Mouse (Mus musculus): ENCODE measurements around the gene Olfr1500.
"Not testable (repeated sequence)": the region's sequence is repeated elsewhere in the genome, so short reads cannot be mapped to it uniquely, and the experiment has no call there.

Gene Olfr1500

DNA sequence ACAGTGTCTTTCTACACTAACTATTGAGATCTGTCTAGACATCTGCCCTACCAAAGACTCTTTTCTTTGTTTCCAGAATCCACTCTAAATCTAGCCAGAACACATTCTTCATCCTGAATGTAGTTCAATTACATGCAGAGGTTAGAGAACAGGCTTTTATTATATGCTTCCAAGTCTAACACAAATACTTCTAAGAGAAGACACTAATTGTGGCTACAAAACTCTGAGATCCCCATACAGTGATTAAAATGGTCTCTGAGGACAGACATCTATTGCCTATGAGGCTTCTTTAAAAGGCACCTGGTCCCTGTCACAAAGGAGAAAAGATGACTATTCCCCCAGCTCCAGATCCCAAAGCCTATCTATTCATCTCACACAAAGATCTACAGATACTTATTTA lies at the start of gene Olfr1500:
Olfr1500 (minus strand) TSS at position 101 of the 400 bp plus-strand sequence.
- DNase-seq, result no peak

DNA sequence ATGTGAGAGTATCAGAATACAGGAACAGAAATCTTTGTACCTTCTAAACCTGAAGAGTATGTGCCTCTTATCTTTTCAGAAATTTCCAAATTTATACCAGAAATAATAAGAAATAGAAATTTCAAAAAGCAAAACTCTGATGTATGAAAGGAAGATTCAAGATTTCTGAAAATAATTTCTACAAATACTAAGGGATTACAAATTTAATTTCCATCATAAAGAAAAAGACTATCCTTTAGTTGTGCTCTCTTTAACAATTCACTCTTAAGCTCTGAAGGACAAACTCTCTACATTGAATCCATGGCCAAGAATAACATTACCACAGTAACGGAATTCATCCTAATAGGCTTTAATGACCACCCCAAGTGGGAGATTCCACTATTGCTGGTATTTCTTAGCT lies 31.2 kb upstream of the Olfr1500 start, which contains the start of gene Olfr1502:
Olfr1502 (plus strand) TSS at position 301 of the 400 bp plus-strand sequence.
- no peak for DNase-seq

DNA sequence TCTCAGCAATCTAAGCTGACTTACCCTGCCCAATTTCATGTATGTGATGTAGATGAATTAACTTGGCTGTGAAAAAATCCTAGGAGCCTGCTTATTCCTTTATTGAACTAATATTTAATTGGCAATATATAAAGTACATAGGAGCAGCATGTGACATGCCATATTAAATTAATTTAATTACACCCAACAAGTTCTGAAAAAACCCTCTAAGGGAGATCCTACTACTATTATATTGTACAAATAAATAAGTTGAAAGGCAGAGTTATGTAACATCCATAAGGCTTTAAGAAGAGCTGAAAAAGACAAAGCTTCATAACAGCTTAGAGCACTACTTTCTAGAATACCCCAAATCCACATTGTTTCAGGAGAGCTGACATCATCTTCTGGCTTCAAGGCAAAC lies 20.3 kb upstream of the Olfr1500 start, which contains the start of gene Olfr1501:
Olfr1501 (minus strand) TSS at position 101 of the 400 bp plus-strand sequence.
- DNase-seq, result not testable (repeated sequence)

DNA sequence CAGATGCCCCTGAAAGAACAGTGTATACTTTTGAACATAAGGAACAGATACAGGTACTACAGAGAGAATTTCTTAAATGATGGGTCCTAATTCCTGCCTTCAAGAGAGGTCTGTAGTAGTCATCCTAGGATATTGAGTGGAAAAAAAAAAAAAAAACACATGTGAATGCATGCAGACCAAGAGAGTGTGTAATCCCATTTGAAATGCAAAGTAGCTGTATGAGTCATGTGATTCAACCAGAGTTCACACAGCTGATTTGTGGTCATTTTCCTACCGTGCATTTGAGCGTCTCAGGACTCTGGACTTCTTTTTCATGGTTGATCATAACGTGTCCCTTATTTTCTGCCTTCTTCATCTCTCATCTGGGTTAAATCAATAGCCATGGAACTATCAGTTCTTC lies 1.8 kb downstream of the Olfr1500 start:
- no peak for DNase-seq

DNA sequence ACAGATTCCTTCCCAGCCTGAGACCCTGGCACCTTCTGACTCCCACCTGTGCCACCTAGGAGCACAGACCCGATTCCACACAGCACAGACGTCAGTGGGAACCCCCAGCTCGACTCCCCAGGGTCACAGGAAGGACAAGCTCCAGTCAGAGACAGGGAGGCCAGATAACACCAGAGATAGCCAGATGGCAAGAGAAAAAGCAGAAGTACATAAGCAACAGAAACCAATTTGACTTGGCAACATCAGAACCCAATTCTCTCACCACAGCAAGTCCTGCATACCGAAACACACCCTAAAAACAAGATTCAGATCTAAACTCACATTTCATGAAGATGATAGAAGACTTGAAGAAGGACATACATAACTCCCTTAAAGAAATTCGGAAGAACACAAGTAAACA lies 9.4 kb downstream of the Olfr1500 start:
- no peak for DNase-seq

DNA sequence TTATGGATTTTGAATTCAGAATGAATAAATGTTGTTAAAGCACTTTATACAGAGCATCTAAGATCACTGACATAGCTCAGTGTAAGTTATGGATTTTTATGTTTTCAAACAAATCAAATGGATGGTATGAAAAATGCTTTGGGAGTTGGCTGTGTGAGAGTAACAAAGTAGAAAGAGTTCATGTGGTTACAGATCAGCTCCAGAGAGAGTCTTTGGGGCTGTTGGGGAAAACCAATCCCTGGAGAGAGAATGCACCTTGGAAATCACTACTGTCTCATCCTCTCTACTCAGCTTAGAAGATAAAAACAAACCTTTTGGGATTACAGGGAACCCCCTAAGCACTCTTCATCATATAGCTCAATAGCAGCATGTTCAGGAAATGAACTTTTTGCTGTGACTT lies 10.9 kb downstream of the Olfr1500 start, which contains the start of gene Olfr1499:
Olfr1499 (minus strand) TSS at position 101 of the 400 bp plus-strand sequence.
- DNase-seq, result no peak

DNA sequence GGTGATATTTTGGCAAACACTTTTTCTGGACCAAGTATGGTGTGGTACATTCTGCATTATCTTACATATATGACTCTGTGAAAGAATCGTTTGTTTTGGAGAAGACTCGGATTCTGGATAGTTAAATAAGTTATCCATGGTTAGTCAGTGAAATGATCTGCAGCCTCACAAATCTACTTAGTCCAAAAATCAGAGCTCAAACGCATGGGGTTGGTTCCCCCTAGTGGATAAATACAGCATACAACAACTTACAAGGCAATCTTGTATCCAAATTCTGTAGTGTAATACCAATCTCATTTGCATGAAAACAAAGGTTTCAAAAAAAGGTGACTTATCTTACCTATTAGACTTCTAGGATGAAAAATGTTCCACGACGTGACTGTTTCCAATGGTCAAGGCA lies 11.5 kb downstream of the Olfr1500 start:
- no peak for DNase-seq

DNA sequence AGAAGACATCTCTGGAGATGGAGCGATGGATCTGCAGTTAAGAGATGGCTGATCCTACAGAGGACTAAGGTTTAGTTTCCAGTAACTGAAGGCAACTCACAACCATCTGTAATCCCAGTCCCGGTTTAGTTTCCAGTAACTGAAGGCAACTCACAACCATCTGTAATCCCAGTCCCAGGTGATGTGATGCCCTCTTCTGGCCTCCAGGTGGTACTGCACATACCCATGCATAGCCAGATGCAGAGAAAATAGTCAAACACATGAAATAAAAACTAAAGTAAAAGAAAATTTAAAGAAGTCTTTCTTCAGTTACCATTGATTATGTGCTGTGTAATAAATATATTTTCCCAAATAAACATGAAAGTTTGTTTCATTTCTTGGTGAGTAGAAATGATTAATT lies 17.5 kb downstream of the Olfr1500 start:
- DNase-seq, result no peak

DNA sequence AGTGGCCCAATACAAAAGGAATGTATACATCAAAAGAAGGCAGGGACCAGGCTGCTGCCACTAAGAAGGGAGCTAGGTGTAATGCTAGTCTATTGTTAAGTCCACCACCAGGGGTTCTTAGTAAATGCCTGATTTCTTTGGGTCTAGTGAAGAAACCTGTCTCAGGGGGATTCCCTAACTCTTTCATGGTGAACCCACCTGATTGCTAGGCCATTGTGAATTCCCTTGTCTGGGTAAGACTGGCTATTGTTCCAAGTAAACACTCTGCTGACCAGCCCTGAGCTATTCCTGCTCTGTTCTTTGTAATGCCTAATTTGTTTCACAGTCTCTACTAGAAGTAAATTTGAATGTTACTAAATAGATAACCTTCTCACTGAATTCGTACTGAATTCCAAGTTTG lies 24.8 kb downstream of the Olfr1500 start:
- DNase-seq, result not testable (repeated sequence)

DNA sequence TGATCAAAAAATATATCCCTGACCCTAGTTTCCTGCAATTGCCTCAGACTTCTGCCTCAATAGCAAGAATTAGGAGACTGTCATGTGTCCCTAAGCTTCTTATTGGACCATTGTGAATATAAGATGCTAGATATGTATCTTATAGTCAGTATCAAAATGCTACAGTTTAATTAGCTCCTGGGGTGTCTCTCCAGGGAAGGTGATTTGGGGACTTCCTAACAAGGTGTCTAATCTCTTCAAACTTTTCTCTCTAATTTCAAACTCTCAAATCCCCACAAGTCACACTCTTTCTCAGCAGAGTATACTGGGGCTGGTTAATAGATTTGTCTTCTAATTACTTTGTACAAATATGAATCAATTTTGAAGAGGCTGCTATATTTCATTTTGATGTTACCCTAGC lies 32.2 kb downstream of the Olfr1500 start, which contains the start of gene Olfr1497:
Olfr1497 (minus strand) TSS at position 101 of the 400 bp plus-strand sequence.
- no peak for DNase-seq

DNA sequence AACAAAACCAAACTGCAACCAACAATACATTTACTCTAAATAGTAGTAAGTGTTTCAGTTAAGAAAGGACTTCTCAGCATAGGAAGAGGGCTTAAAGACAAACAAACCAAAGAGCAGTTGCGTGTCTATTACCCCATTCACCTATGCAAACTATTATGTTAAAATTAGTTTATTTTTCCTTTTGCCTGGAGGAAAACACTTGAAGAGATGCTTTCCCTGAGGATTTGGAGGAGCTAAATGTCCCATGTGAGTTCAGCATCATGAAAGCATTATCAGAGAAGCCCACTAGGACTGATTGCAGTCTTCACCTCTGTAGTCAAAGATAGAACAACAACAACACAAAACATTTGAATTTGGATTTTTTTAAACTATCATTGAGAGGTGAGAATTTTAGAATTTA lies 52.7 kb downstream of the Olfr1500 start, which contains the start of gene Olfr1496:
Olfr1496 (plus strand) TSS at position 301 of the 400 bp plus-strand sequence.
- DNase-seq, result no peak
